ENCODE assay signal across 8 mouse cellular contexts in genomic region chr9:14730941-14731541, GRCm38 (mm10). TPM values are rescaled to one million over a fixed set of nuclear protein-coding genes. Genes with fewer than 3 reads are reported as not detected.
DNase-seq lines count a peak whose midpoint lies in the region; ATAC-seq lines count a peak whose summit lies in the region.

No protein-coding gene starts in this region.

- H3K27ac ChIP-seq in heart, embryonic 10.5 days = 0 out of 2 replicates have a peak overlapping the region, but pooled peaks have one; percentile 36
- H3K27ac ChIP-seq in forebrain, embryonic 13.5 days = no peak overlapping the region
- H3K27ac ChIP-seq in kidney, embryonic 15.5 days = 0 out of 2 replicates have a peak overlapping the region, but pooled peaks have one; percentile 33
- no peak overlapping the region for H3K27ac ChIP-seq in neural tube, embryonic 13.5 days (replicated peaks)

- WGBS in heart, embryonic 10.5 days = 61% methylated on average over 9 of the region's 9 CpGs
- 56% methylated on average over 9 of the region's 9 CpGs for WGBS in forebrain, embryonic 13.5 days
- WGBS in kidney, embryonic 15.5 days = 13% methylated on average over 9 of the region's 9 CpGs
- 24% methylated on average over 9 of the region's 9 CpGs for WGBS in neural tube, embryonic 13.5 days

- intact Hi-C loops in gastrocnemius, postnatal 36 days (cut with DNase I) = no loop called here

- no peaks in the 10 kb centered on the region for H3K36me3 ChIP-seq in heart, embryonic 10.5 days
- no peaks in the 10 kb centered on the region for H3K36me3 ChIP-seq in forebrain, embryonic 13.5 days (ENCODE audit: poor library complexity, severe bottlenecking)
- no peaks in the 10 kb centered on the region for H3K36me3 ChIP-seq in kidney, embryonic 15.5 days
- no peaks in the 10 kb centered on the region for H3K36me3 ChIP-seq in neural tube, embryonic 13.5 days

- no peaks in the 10 kb centered on the region for H3K27me3 ChIP-seq in heart, embryonic 10.5 days (ENCODE audit: insufficient read depth, poor library complexity, severe bottlenecking)
- H3K27me3 ChIP-seq in forebrain, embryonic 13.5 days = no peaks in the 10 kb centered on the region
- H3K27me3 ChIP-seq in kidney, embryonic 15.5 days = no peaks in the 10 kb centered on the region
- no peaks in the 10 kb centered on the region for H3K27me3 ChIP-seq in neural tube, embryonic 13.5 days

- DNase-seq in heart, embryonic 10.5 days (ENCODE audit: low spot score) = no peak
- no peak for DNase-seq in heart, adult 18-20 months
- DNase-seq in frontal cortex, postnatal 25 days (ENCODE audit: low spot score in 2 of 2) = no peak
- no peak for DNase-seq in left cerebral cortex, adult 11 months (ENCODE audit: low spot score)
- no peak for DNase-seq in gastrocnemius, postnatal 36 days

- 0 out of 2 replicates have a peak, but pooled peaks have one; percentile 36 for ATAC-seq in forebrain, embryonic 13.5 days
- ATAC-seq in kidney, embryonic 15.5 days (replicated peaks; ENCODE audit: low FRiP score) = no peak; the same call in 1 of the 2 replicates
- peak; percentile 61; the same call in 1 of the 2 replicates for ATAC-seq in neural tube, embryonic 13.5 days (ENCODE audit: low read depth)

- peaks cover 7% of the 10 kb centered on the region; the same call in 1 of the 2 replicates for H3K4me1 ChIP-seq in heart, embryonic 10.5 days
- H3K4me1 ChIP-seq in forebrain, embryonic 13.5 days = no peaks in the 10 kb centered on the region
- peaks cover 7% of the 10 kb centered on the region for H3K4me1 ChIP-seq in kidney, embryonic 15.5 days
- H3K4me1 ChIP-seq in neural tube, embryonic 13.5 days (replicated peaks) = peaks cover 7% of the 10 kb centered on the region

- H3K9me3 ChIP-seq in heart, embryonic 10.5 days = no peaks in the 10 kb centered on the region
- H3K9me3 ChIP-seq in forebrain, embryonic 13.5 days (replicated peaks) = no peaks in the 10 kb centered on the region
- H3K9me3 ChIP-seq in kidney, embryonic 15.5 days (replicated peaks) = no peaks in the 10 kb centered on the region
- H3K9me3 ChIP-seq in neural tube, embryonic 13.5 days = no peaks in the 10 kb centered on the region

- no peak overlapping the region for H3K4me3 ChIP-seq in heart, embryonic 10.5 days
- no peak overlapping the region for H3K4me3 ChIP-seq in forebrain, embryonic 13.5 days
- H3K4me3 ChIP-seq in kidney, embryonic 15.5 days (replicated peaks) = no peak overlapping the region
- H3K4me3 ChIP-seq in neural tube, embryonic 13.5 days = no peak overlapping the region

- no peak overlapping the region for H3K4me2 ChIP-seq in forebrain, embryonic 13.5 days
- 0 out of 2 replicates have a peak overlapping the region, but pooled peaks have one; percentile 6 for H3K4me2 ChIP-seq in kidney, embryonic 15.5 days
- H3K4me2 ChIP-seq in neural tube, embryonic 13.5 days = no peak overlapping the region

- H3K9ac ChIP-seq in forebrain, embryonic 13.5 days = no peak overlapping the region
- no peak overlapping the region for H3K9ac ChIP-seq in kidney, embryonic 15.5 days
- no peak overlapping the region for H3K9ac ChIP-seq in neural tube, embryonic 13.5 days

RNA-seq across cellular contexts. Expression of gene Piwil4, which starts 9.5 kb away (rescaled TPM):
- polyA plus RNA-seq in heart, embryonic 10.5 days (2016; fragmentation: Nextera tagmentation; extraction: Ambion mirVana) = not detected in 2 replicates
- not detected for total RNA-seq in heart, adult 18-20 months (2021)
- polyA plus RNA-seq in forebrain, embryonic 13.5 days (2015; fragmentation: Nextera tagmentation; extraction: Ambion mirVana) = not detected in 2 replicates
- polyA plus RNA-seq in kidney, embryonic 15.5 days (2015; fragmentation: Nextera tagmentation; extraction: Ambion mirVana) = 0.05 TPM in 1 of 2 replicates, not detected in the other
- polyA plus RNA-seq in neural tube, embryonic 13.5 days (2015; fragmentation: Nextera tagmentation; extraction: Ambion mirVana) = 0.14 TPM in 1 of 2 replicates, not detected in the other
- total RNA-seq in gastrocnemius, postnatal 36 days (2021) = not detected

RNA-seq across cellular contexts. Expression of gene Fut4, which starts 21.2 kb away (rescaled TPM):
- 3.3 and 4.0 TPM in 2 replicates for polyA plus RNA-seq in heart, embryonic 10.5 days (2016; fragmentation: Nextera tagmentation; extraction: Ambion mirVana)
- under 1 TPM; 0.67 to 0.72 TPM for total RNA-seq in heart, adult 18-20 months (2021)
- 0.62 and 0.82 TPM in 2 replicates for polyA plus RNA-seq in forebrain, embryonic 13.5 days (2015; fragmentation: Nextera tagmentation; extraction: Ambion mirVana)
- 3.2 TPM in 2 replicates for polyA plus RNA-seq in kidney, embryonic 15.5 days (2015; fragmentation: Nextera tagmentation; extraction: Ambion mirVana)
- 1.0 and 1.6 TPM in 2 replicates for polyA plus RNA-seq in neural tube, embryonic 13.5 days (2015; fragmentation: Nextera tagmentation; extraction: Ambion mirVana)
- under 1 TPM; 0.17 to 0.26 TPM for total RNA-seq in gastrocnemius, postnatal 36 days (2021)

RNA-seq across cellular contexts. Expression of gene 1700012B09Rik, which starts 39.8 kb away (rescaled TPM):
- not detected in 2 replicates for polyA plus RNA-seq in heart, embryonic 10.5 days (2016; fragmentation: Nextera tagmentation; extraction: Ambion mirVana)
- not detected for total RNA-seq in heart, adult 18-20 months (2021)
- polyA plus RNA-seq in forebrain, embryonic 13.5 days (2015; fragmentation: Nextera tagmentation; extraction: Ambion mirVana) = 1.9 and 2.7 TPM in 2 replicates
- not detected in 2 replicates for polyA plus RNA-seq in kidney, embryonic 15.5 days (2015; fragmentation: Nextera tagmentation; extraction: Ambion mirVana)
- polyA plus RNA-seq in neural tube, embryonic 13.5 days (2015; fragmentation: Nextera tagmentation; extraction: Ambion mirVana) = 1.2 TPM in 1 of 2 replicates, not detected in the other
- total RNA-seq in gastrocnemius, postnatal 36 days (2021) = not detected

RNA-seq across cellular contexts. Expression of gene Mre11a, which starts 53.4 kb away (rescaled TPM):
- 25.5 and 27.5 TPM in 2 replicates for polyA plus RNA-seq in heart, embryonic 10.5 days (2016; fragmentation: Nextera tagmentation; extraction: Ambion mirVana)
- 10 to 100 TPM; 11.2 to 12.1 TPM for total RNA-seq in heart, adult 18-20 months (2021)
- polyA plus RNA-seq in forebrain, embryonic 13.5 days (2015; fragmentation: Nextera tagmentation; extraction: Ambion mirVana) = 22.4 and 26.0 TPM in 2 replicates
- 26.0 and 30.3 TPM in 2 replicates for polyA plus RNA-seq in kidney, embryonic 15.5 days (2015; fragmentation: Nextera tagmentation; extraction: Ambion mirVana)
- polyA plus RNA-seq in neural tube, embryonic 13.5 days (2015; fragmentation: Nextera tagmentation; extraction: Ambion mirVana) = 11.0 and 14.8 TPM in 2 replicates
- 10 to 100 TPM in 1 of 2 experiments, 1 to 10 TPM in 1; 8.5 to 14.5 TPM for total RNA-seq in gastrocnemius, postnatal 36 days (2021)

RNA-seq across cellular contexts. Expression of gene Ankrd49, which starts 53.6 kb away (rescaled TPM):
- 32.1 and 39.3 TPM in 2 replicates for polyA plus RNA-seq in heart, embryonic 10.5 days (2016; fragmentation: Nextera tagmentation; extraction: Ambion mirVana)
- 1 to 10 TPM; 6.7 to 7.2 TPM for total RNA-seq in heart, adult 18-20 months (2021)
- polyA plus RNA-seq in forebrain, embryonic 13.5 days (2015; fragmentation: Nextera tagmentation; extraction: Ambion mirVana) = 50.0 and 51.4 TPM in 2 replicates
- 43.0 and 45.7 TPM in 2 replicates for polyA plus RNA-seq in kidney, embryonic 15.5 days (2015; fragmentation: Nextera tagmentation; extraction: Ambion mirVana)
- polyA plus RNA-seq in neural tube, embryonic 13.5 days (2015; fragmentation: Nextera tagmentation; extraction: Ambion mirVana) = 27.8 and 34.6 TPM in 2 replicates
- 1 to 10 TPM; 6.1 to 6.5 TPM for total RNA-seq in gastrocnemius, postnatal 36 days (2021)

Comparison
In these comparisons a context has a peak if more than half of its experiments do, and no peak if none do; other contexts are left out.
1. H3K27ac ChIP-seq: peak in heart, embryonic 10.5 days (single experiment) and kidney, embryonic 15.5 days (single experiment); none in forebrain, embryonic 13.5 days (single experiment) and neural tube, embryonic 13.5 days (single experiment).